Mouse (Mus musculus): ENCODE measurements around the gene Frmpd4. TPM values are rescaled to one million over a fixed set of nuclear protein-coding genes. Genes with fewer than 3 reads are reported as not detected.

Gene Frmpd4
- polyA plus RNA-seq, 1 experiment from 2014 or later: 0.05 TPM

GRCm38 (mm10) chrX:168041589-168041988 lies 535.4 kb downstream of the Frmpd4 start:
- no peak overlapping the region for H3K27ac ChIP-seq
- H3K27me3 ChIP-seq (ENCODE audit: insufficient read depth, poor library complexity, severe bottlenecking): no peaks in the 10 kb centered on the region
- no peaks in the 10 kb centered on the region for H3K36me3 ChIP-seq
- no peak for DNase-seq (ENCODE audit: low spot score)
- no peak overlapping the region for H3K4me3 ChIP-seq
- H3K4me1 ChIP-seq: no peaks in the 10 kb centered on the region
- H3K9me3 ChIP-seq: no peaks in the 10 kb centered on the region

GRCm38 (mm10) chrX:168020574-168021145 lies 556.4 kb downstream of the Frmpd4 start:
- Histone ChIP-seq H3K27me3 (ENCODE audit: insufficient read depth, poor library complexity, severe bottlenecking) (no peaks in the 10 kb centered on the region), H3K36me3 (no peaks in the 10 kb centered on the region), H3K27ac (no peak overlapping the region), H3K4me1 (no peaks in the 10 kb centered on the region), H3K4me3 (no peak overlapping the region), H3K9me3 (no peaks in the 10 kb centered on the region)
- no peak for DNase-seq (ENCODE audit: low spot score)
- WGBS: 68% methylated on average over 4 of the region's 4 CpGs

GRCm38 (mm10) chrX:168017792-168018191 lies 559.2 kb downstream of the Frmpd4 start:
- H3K27me3 ChIP-seq (ENCODE audit: insufficient read depth, poor library complexity, severe bottlenecking): no peaks in the 10 kb centered on the region
- H3K4me1 ChIP-seq: no peaks in the 10 kb centered on the region
- WGBS: 73% methylated on average over 3 of the region's 3 CpGs
- no peak for DNase-seq (ENCODE audit: low spot score)
- H3K36me3 ChIP-seq: no peaks in the 10 kb centered on the region
- H3K27ac ChIP-seq: no peak overlapping the region
- no peak overlapping the region for H3K4me3 ChIP-seq
- no peaks in the 10 kb centered on the region for H3K9me3 ChIP-seq

GRCm38 (mm10) chrX:167984835-167985234 lies 592.2 kb downstream of the Frmpd4 start:
- no peak overlapping the region for H3K27ac ChIP-seq
- no peaks in the 10 kb centered on the region for H3K4me1 ChIP-seq
- no peak overlapping the region for H3K4me3 ChIP-seq
- H3K36me3 ChIP-seq: no peaks in the 10 kb centered on the region
- no peak for DNase-seq (ENCODE audit: low spot score)
- H3K9me3 ChIP-seq: no peaks in the 10 kb centered on the region
- no peaks in the 10 kb centered on the region; the same call in 1 of the 2 replicates for H3K27me3 ChIP-seq (ENCODE audit: insufficient read depth, poor library complexity, severe bottlenecking)

GRCm38 (mm10) chrX:167951207-167951606 lies 625.8 kb downstream of the Frmpd4 start:
- Histone ChIP-seq H3K27me3 (ENCODE audit: insufficient read depth, poor library complexity, severe bottlenecking) (no peaks in the 10 kb centered on the region), H3K4me1 (no peaks in the 10 kb centered on the region), H3K27ac (no peak overlapping the region), H3K36me3 (no peaks in the 10 kb centered on the region), H3K4me3 (no peak overlapping the region), H3K9me3 (no peaks in the 10 kb centered on the region)
- WGBS: 80% methylated on average over 2 of the region's 2 CpGs
- DNase-seq (ENCODE audit: low spot score): no peak

- DNase-seq (ENCODE audit: low spot score): no peak
- no peaks in the 10 kb centered on the region for H3K27me3 ChIP-seq (ENCODE audit: insufficient read depth, poor library complexity, severe bottlenecking)
- H3K4me1 ChIP-seq: no peaks in the 10 kb centered on the region
- H3K27ac ChIP-seq: no peak overlapping the region
- H3K36me3 ChIP-seq: no peaks in the 10 kb centered on the region
- no peaks in the 10 kb centered on the region for H3K9me3 ChIP-seq
- no peak overlapping the region for H3K4me3 ChIP-seq
Measured at GRCm38 (mm10) chrX:167909483-167909882, 667.5 kb downstream of the Frmpd4 start.

- H3K27ac ChIP-seq: no peak overlapping the region
- H3K9me3 ChIP-seq: no peaks in the 10 kb centered on the region
- WGBS: 74% methylated on average over 3 of the region's 3 CpGs
Measured at GRCm38 (mm10) chrX:167901046-167901445, 676.0 kb downstream of the Frmpd4 start.

GRCm38 (mm10) chrX:167854821-167855220 lies 722.2 kb downstream of the Frmpd4 start:
- Histone ChIP-seq H3K9me3 (no peaks in the 10 kb centered on the region), H3K27me3 (ENCODE audit: insufficient read depth, poor library complexity, severe bottlenecking) (peaks cover 10% of the 10 kb centered on the region; the same call in 1 of the 2 replicates), H3K27ac (no peak overlapping the region), H3K4me3 (no peak overlapping the region), H3K4me1 (no peaks in the 10 kb centered on the region), H3K36me3 (no peaks in the 10 kb centered on the region)
- no peak for DNase-seq (ENCODE audit: low spot score)
- WGBS: 70% methylated on average over 5 of the region's 5 CpGs

More at GRCm38 (mm10) chrX:167901046-167901445, 676.0 kb downstream of the Frmpd4 start:
- Histone ChIP-seq H3K4me1 (no peaks in the 10 kb centered on the region), H3K4me3 (no peak overlapping the region), H3K27me3 (ENCODE audit: insufficient read depth, poor library complexity, severe bottlenecking) (no peaks in the 10 kb centered on the region), H3K36me3 (no peaks in the 10 kb centered on the region)
- DNase-seq (ENCODE audit: low spot score): no peak

GRCm38 (mm10) chrX:167832543-167832942 lies 744.5 kb downstream of the Frmpd4 start:
- Histone ChIP-seq H3K4me1 (no peaks in the 10 kb centered on the region), H3K27me3 (ENCODE audit: insufficient read depth, poor library complexity, severe bottlenecking) (no peaks in the 10 kb centered on the region), H3K36me3 (no peaks in the 10 kb centered on the region), H3K9me3 (no peaks in the 10 kb centered on the region), H3K4me3 (no peak overlapping the region), H3K27ac (no peak overlapping the region)
- WGBS: 69% methylated on average over 2 of the region's 2 CpGs
- no peak for DNase-seq (ENCODE audit: low spot score)

GRCm38 (mm10) chrX:167828456-167828855 lies 748.6 kb downstream of the Frmpd4 start:
- no peak overlapping the region for H3K27ac ChIP-seq
- no peak overlapping the region for H3K4me3 ChIP-seq
- no peak for DNase-seq (ENCODE audit: low spot score)
- H3K27me3 ChIP-seq (ENCODE audit: insufficient read depth, poor library complexity, severe bottlenecking): no peaks in the 10 kb centered on the region
- no peaks in the 10 kb centered on the region for H3K9me3 ChIP-seq
- H3K4me1 ChIP-seq: no peaks in the 10 kb centered on the region
- no peaks in the 10 kb centered on the region for H3K36me3 ChIP-seq

- Histone ChIP-seq H3K9me3 (no peaks in the 10 kb centered on the region), H3K27me3 (ENCODE audit: insufficient read depth, poor library complexity, severe bottlenecking) (no peaks in the 10 kb centered on the region; the same call in 1 of the 2 replicates), H3K36me3 (no peaks in the 10 kb centered on the region), H3K27ac (no peak overlapping the region), H3K4me3 (no peak overlapping the region), H3K4me1 (no peaks in the 10 kb centered on the region)
- no peak for DNase-seq (ENCODE audit: low spot score)
- 49% methylated on average over 4 of the region's 4 CpGs for WGBS
Measured at GRCm38 (mm10) chrX:167817363-167817762, 759.7 kb downstream of the Frmpd4 start.

- Histone ChIP-seq H3K36me3 (no peaks in the 10 kb centered on the region), H3K4me1 (no peaks in the 10 kb centered on the region), H3K4me3 (no peak overlapping the region), H3K27ac (no peak overlapping the region), H3K27me3 (ENCODE audit: insufficient read depth, poor library complexity, severe bottlenecking) (peaks cover 10% of the 10 kb centered on the region; the same call in 1 of the 2 replicates), H3K9me3 (no peaks in the 10 kb centered on the region)
- DNase-seq (ENCODE audit: low spot score): no peak
- 63% methylated on average over 2 of the region's 2 CpGs for WGBS
Measured at GRCm38 (mm10) chrX:167810120-167810519, 766.9 kb downstream of the Frmpd4 start.

- Histone ChIP-seq H3K27ac (no peak overlapping the region), H3K9me3 (no peaks in the 10 kb centered on the region), H3K4me3 (no peak overlapping the region), H3K36me3 (no peaks in the 10 kb centered on the region), H3K27me3 (ENCODE audit: insufficient read depth, poor library complexity, severe bottlenecking) (peaks cover 10% of the 10 kb centered on the region; the same call in 1 of the 2 replicates), H3K4me1 (no peaks in the 10 kb centered on the region)
- 91% methylated on average over 5 of the region's 5 CpGs for WGBS
- DNase-seq (ENCODE audit: low spot score): no peak
Measured at GRCm38 (mm10) chrX:167808572-167808971, 768.5 kb downstream of the Frmpd4 start.

- DNase-seq (ENCODE audit: low spot score): no peak
- H3K9me3 ChIP-seq: no peaks in the 10 kb centered on the region
- no peak overlapping the region for H3K27ac ChIP-seq
- WGBS: 90% methylated on average over 2 of the region's 2 CpGs
- no peak overlapping the region for H3K4me3 ChIP-seq
- H3K27me3 ChIP-seq (ENCODE audit: insufficient read depth, poor library complexity, severe bottlenecking): no peaks in the 10 kb centered on the region
- H3K36me3 ChIP-seq: no peaks in the 10 kb centered on the region
- no peaks in the 10 kb centered on the region for H3K4me1 ChIP-seq
Measured at GRCm38 (mm10) chrX:167788737-167789136, 788.3 kb downstream of the Frmpd4 start.
